Mouse (Mus musculus) CD4-positive helper T cell, adult 2 months (primary cell): ENCODE measurements around the gene Gm5868.
"Not testable (repeated sequence)": the region's sequence is repeated elsewhere in the genome, so short reads cannot be mapped to it uniquely, and the experiment has no call there.

Experiments used
- DNase-seq: peaks from one replicate; pipeline ENCODE4 v3.0.0-alpha.2; 2012; ENCODE audit warnings: low read depth, missing footprints, low spot score

Gm5868 gene

DNA sequence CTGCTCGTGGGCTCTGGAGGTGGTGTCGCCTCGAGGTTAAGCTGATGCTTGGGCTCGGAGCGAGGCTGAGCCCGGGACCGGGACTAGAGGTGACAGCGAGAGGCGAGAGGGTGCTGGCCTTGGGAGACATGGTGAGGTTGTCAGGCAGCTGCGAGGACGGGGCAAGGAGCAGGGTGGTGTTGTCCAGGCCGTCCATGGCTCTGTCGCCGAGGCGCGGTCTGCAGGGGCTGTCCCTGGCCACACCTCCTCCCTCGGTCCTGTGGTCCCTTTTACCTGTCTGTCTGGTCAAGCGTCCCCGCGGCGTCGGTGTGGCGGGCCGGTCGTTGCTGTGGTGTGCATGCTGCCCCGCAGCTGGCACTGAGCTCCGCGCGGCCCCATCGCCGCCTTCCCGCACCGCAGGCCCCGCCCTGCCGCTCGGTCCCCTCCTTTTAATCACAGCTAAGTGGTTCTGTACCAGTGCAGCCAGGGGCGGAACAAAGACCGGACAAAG is at the start of gene Gm5868:
TSS of gene Gm5868 (minus strand) at position 360 of the 490 bp plus-strand sequence.
- peak; percentile 5 for DNase-seq

DNA sequence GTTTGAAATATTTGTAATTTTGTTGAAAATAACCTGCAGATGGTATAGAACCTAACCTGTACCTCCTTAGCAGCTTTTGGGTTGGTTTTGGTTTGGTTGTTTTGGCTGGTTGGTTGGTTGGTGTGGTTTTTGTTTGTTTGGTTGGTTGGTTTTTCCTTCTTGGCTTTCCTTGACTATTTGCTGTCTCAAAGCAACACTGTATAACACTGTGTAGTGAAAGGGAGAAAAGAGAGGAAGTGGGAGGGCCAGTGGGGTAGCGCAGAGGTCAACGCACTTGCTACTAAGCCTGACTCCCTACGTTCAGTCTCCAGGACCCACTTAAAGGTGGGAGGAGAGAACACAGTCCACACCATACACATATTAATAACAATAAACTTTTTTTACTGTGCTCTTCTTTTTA is 49.2 kb upstream of the Gm5868 start:
- peak; percentile 50 for DNase-seq

DNA sequence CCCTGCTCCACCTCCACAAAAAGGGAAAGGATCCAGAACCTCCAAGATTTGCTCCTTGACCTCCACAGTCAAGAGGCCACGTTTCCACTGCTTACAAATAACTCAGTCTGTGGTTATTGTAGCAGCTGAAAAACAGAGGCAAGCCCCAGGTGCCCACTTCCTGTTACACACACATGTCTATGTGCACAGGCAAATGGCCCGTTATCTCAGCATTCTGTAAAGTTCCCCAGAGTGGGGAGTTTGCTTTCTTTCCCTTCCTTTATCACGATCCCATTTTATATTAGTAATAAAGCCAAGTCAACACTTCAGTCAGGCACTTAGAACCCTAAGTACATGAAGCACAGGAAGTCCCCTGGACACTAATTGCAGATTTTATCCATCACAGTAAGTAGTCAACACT is 48.8 kb upstream of the Gm5868 start:
- DNase-seq = peak; percentile 84

DNA sequence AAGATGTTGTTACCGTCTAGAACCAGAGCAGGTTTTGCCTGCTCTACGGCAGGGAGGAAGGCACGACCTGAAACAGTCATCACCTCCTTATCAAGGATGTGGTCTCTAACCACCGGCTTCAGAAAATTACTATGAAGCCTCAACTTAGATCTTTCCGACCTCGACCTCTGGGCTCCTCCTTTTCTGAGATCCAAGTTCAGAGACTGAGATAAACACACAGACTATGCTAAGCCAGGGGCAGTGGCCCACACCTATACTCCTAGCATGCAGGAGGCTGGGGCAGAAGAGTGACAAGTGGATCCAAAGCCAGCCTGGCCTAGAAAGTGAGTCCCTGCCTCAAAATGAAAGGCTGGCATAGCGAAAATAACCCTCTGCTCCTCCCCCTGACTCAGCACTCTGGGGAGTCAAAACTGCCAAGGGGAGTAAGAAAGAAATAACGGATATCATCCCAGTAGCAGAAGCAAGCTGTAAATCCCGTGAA is 47.5 kb upstream of the Gm5868 start:
- DNase-seq = peak; percentile 93

DNA sequence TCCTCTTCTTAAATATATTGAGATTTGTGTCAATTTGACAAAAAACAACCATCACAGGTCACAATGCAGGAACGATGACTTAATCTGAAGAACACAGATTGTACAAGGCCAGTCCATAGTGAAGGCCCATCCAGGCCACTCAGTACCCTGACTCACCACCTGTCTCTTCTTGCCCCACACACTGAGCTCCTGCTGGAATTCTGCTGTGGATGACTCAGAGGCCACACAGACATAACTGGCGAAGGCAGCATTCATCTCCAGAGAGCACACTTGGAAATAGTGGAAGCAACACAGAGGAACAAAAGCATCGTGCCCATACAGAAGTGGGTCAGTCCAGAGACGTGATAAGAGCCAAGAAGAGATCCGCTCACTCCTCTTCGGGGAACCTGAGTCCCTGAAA is 42.7 kb upstream of the Gm5868 start:
- DNase-seq = no peak

DNA sequence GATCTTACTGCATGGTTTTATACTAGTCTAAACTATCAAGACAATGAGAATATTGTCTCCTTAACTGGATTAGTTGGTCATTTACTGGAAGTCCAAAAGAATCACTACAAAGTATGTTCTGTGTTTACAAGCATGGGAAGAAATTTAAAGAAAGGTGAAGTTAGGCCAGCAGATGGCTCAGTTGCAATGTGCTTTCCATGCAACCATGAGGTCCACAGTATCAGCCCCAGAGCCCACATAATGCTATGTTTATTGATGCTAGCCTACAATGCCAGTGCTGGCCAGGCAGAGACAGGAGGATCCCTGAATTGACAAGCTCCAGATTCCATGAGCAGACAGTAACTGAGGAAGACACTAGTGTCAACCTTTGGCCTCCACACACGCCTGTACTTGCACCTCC is 33.7 kb upstream of the Gm5868 start:
- peak; percentile 41 for DNase-seq

DNA sequence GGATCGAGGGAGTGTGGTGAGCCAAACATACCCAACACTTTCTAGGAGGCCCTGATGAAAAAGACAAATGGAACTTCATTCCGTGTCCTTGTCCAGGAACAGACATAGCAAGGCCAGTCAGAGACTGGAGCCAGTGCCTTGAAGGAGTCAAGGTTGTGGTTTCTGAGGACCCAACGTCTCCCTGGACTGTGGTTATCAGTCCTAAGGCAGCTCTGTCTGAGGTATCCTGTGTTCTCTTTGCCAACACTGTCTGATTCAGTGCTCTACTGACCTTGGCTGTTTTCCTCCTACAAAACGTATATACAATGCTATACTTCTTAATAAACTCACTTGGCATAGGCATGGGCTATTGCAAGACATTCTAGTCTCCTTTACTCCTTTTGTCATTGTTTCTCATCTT is 30.1 kb upstream of the Gm5868 start:
- DNase-seq = no peak

DNA sequence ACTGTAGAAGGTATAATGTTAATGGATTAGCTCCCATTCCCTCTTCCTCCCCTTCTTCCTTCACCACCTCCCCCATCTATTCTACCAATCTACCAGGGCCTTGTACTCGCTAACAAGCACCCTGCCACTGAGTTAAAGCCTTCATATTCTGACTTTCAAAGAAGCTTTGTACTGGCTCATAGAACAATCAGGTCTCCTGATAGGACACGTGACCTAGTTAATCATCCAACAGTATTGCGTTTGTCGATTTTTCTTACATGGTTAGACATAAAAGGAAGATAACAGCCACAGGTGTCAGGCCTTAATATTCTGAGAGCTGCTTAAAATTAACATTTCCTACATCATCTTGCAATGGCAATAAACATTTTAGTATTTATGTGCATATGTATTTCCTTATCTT is 15.8 kb upstream of the Gm5868 start:
- DNase-seq = no peak

DNA sequence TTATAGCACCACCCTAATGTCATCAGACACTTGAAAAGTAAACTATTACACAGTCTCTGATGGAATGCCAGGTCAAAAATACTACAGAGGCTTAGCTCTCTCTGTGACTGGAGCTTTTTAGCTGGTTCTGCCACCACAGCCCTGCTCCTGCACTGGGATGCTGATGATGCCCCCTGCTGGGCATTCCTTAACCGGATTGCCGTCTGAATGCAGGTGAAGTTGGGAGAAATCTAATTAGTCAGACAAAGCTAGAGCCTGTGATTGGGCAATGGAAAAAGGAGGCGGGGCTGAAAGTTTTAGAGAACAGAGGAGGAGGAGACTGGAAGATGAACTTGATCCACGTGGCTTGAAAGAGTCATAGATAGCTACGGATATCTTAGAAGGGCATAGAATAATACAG is 13.7 kb upstream of the Gm5868 start:
- peak; percentile 56 for DNase-seq

DNA sequence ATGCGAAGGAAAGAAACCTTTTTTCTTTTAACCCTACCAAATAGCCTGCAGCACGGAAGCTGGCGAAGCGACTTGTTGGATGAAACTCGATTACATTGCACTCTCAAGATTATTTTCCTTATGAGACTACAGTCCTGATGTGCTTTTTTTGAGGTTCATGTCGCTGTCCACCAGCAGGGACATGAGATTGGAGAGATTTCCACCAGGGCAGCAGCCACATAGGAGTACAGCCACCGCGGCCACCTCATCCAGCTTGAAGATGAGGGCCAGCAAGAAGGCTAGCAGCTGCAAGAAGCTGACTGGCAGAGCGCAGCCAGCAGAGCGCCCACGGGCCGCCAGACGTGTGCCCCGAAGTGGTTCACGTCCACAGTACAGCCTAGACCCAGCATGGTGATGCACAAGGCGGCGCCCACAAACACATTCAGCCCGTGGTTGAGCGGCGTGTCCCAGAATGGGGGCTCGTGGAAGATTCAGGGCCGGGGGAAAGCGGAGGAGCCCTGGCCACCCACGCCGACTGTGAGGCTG is 622 bp downstream of the Gm5868 start:
- not testable (repeated sequence) for DNase-seq

DNA sequence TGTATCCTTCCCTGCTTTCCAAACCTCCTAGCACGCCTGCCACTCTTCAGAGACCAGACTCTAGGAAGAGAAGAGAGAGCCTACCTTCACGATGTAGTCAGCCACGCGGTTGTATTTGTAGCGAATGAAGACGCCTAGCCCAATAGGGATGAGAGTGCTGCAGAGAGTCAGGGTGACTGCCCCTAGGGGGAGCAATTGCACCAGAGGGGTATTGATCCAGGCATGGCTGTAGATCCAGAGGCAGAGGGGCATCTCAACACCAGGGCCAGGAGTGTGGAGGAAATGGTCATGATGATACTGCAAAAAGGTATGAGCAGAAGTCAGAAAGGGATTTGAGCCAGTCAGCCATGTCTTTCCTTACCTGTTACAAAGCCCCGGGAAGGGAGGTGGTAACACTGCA is 1.2 kb downstream of the Gm5868 start:
- peak; percentile 32 for DNase-seq

DNA sequence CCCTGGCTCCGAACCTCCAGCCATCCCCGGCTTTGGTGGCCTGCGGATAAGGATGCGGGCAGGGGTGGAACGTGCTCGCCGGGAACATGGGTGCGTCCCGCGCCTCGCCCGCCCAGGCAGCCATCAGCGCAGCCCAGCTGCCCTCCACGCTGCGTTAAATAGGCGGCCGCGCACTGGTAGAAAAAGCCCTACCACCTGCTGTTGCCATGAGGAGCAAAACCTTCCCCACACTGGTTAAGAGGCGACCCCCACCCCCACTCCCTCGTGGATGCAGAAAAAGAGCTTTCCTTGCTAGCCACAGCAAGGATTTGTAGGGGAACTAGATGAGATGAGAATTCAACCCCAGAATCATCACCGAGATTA is 6.4 kb downstream of the Gm5868 start, which contains the start of gene Zar1:
TSS of gene Zar1 (minus strand) at position 285 of the 363 bp plus-strand sequence.
- not testable (repeated sequence) for DNase-seq

DNA sequence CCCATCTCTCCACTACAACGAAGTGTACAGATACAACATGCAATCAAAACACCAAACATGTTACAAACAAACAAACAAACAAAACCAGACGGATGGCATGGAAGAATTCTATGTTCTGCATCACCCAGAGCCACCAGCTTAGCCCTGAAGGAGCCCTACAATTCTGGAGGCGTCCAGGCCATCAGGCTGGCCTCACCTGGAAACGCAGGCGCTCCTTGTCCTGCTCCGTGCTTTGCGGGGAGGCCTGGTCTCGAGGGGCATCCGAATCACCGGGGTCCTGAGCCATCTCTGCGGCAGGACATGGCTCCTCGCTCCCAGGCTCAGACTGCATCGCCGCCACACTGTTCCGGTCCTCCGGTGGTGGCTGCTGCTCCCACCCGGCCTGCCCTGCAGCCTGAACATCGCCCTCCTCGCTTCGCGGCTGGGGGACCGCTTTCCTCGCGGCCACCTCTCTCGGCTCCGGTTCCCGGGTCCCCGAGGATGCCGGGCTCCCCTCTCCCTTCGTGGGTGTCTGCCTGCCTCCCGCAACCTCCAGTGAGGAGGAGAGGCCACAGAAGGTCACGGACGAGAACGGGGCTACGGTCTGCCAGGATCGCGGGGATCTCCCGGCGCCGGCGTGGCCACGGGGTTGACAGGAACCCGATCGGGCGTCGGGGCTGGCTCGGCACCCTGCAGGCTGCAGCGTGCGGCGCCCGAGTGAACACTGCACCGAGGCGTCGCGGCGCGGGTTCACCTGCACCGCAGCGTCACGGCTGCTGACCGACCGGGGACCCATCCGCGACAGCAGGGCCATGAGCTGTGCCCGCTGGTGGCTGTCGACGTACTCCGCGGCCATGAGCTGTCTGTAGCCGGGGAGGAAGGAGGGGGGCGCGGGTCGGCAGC is 7.0 kb downstream of the Gm5868 start:
- peak; percentile 15 for DNase-seq

DNA sequence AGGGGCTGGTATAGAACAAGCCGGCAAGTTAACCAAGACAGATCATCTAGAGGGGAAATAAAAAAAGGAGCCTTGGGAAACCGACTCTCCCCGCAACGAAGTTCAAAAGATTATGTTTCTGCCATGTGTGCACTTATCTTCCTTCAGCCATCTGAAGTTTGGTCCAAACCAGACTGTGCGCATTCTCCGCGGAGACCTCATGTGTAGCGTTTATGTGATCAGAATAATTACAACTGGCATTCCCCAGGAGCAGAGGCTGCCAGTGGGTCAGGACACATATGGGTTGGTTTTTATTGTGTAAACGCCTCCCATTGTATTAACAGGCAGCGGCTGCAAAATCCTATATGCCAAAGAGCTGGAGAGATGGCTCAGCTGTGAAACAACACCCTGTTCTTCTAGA is 7.8 kb downstream of the Gm5868 start:
- not testable (repeated sequence) for DNase-seq

DNA sequence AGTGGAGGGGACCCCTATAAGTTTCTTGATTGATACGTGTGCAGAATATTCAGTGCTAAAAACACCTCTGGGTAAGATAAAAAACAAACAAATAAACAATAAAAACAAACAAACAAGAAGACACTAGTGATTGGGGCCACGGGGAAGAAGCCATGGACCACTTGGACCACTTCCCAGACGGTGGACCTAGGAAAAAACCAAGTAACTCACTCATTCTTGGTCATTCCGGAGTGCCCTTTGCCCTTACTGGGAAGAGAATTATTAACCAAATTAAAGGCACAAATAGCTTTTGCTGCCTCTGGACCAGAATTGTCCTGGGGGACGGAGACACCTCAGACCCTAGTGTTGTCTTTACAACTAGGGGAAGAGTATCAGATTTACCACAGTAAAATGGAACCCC is 21.7 kb downstream of the Gm5868 start:
- no peak for DNase-seq

DNA sequence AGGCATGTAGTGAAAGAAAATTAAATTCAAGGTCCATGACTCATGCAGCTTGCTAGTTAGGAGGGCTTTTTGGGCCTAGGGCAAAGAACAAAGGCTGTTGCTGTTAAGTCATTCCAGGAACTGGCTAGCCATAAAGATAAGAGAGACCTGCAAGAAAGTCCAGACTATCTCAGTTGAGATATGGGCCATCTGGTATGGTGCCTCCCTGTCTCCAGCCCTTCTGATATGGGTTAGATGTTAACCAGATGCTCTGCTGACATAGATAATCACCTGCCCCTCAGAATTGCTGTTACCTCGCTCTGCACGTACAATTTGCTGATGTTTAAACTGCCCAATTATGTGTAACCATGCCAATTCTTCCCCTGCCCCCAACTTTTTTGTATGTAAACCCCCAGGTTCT is 24.2 kb downstream of the Gm5868 start:
- DNase-seq = not testable (repeated sequence)

DNA sequence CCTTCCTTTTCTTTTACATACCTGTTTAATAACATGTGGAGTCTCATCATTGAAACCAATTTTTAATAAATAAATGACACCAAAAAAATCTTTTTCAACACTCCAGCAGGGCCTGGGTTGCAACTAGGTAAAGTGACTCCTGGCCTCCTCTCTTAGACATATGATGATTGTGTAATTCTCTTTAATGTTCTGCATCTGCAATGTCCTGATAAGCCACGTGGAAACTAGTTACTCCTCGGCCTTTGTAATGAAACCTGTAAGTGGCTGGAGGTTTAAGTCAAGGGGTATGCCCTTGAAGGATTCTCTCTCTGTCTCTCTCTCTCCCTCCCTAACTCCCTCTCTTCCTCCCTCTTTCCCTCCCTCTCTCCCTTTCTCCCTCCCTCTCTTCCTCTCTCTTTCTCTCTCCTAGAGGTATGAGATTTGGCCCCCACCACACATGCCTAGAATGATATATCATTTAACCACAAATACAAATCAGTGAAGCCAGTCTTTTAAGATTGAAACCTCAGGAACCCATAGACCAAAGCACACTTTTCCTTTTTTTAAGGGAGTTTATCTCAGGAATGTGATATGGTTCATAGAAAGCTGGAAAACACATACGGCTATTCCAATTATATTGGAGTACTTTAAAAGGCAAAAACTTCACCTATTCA is 26.2 kb downstream of the Gm5868 start:
- no peak for DNase-seq

DNA sequence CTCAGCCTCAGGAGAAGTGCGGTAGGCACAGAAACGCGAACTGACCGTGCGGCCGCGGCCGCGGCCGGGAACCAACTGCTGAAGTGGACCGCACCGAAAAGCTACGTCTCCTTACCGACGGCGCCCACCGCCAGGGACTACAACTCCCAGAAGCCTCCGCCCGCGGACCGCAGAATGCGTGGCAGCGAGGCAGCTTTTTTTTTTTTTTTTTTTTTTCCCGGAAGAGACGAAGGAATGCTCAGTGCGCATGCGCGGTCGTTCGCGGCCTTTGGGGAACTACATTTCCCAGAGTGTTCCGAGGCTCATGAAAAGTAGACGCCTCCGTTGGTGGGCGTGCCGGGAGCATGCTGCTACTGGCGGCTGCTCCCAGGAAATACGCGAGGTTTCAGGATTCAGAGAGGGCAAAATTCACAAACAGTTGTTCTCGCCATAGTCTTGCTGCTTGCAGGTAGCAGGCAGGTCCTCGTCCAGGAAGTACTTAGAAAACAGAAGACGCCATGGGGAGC is 27.8 kb downstream of the Gm5868 start, which contains the start of gene Nfxl1:
TSS of gene Nfxl1 (minus strand) at position 141 of the 506 bp plus-strand sequence.
- peak; percentile 97 for DNase-seq

DNA sequence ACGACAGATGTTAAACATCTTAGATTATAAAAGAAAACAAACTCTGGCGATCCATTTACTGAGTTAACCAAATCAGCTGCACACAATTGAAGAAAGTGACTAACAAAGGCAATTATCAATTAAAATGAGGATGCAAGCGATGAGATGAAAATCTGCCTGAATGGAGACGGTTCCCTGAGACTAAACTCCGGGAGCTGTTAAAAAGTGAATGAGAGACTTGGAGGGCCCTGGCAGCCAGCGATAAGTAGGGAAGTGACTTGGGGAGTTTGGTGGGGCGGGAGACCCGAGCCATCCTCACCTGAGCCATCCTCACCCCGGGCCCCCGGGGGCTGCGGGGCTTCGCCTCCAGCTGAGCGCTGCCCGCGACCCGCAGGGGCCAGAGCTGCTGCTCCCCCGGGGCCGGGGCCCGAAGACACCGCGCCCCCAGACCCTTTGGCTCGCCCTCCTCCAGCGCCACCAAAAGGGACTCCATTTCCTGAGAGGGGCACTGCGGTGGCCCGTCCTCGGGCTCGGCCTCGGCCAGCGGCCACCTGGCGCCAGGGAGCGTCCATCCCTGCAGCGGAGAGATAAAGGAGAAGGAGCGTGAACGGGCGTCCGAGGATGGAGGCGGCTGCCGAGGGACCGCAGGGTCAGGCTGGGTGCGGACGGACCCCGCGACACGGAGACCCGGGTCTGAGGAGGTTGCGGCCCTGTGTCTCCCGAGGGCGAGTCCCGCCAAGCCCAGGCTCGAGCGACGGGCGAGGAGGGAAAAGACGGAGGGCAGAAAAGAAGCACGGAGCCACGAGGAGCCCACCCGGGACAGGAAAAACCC is 28.4 kb downstream of the Gm5868 start:
- DNase-seq = peak; percentile 3

DNA sequence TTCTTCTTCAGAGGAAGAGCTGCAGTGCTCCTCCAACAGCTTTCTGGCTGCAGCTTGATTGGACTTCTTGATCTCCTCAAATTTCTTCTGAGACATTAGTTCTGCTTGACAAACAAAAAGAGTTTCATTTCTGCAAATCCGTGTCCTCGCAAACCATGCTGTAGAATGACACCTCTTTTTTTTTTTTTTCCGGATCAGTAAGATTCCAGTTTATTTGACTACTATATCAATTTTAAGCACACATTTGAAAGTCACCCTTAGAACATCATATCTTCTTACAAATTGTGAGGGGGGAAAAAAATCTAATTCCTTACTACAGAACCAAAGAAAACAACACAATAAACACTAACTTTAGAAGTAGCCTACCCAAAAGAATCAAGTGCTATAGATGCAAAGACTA is 31.1 kb downstream of the Gm5868 start:
- no peak for DNase-seq

DNA sequence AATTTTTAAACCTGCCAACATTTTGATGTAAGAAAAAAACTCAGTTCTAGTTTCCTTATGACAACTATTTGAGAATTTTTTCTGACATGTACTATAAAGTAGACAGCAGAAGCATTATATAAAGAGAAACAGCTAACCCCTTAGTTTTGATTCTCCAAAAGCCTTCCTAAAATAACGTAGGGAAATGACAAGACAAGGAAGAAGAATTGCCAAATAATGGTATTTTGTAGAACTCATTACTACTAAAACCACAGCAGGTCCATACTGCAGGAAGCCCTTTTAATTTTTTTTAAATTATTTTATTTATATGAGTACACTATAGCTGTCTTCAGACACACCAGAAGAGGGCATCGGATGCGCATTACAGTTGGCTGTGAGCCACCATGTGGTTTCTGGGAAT is 36.1 kb downstream of the Gm5868 start:
- DNase-seq = no peak
